Mouse (Mus musculus): Measurements from ENCODE around the gene Tssc4.

Gene Tssc4

GRCm38 (mm10) chr7:143068882-143069591 is at the start of gene Tssc4:
TSS of gene Tssc4 (plus strand) at chr7:143069249.
- DNase-seq (ENCODE audit: low spot score in 2 of 2), result peak; percentile 98 to 99

- DNase-seq (ENCODE audit: low spot score in 2 of 2), result no peak
Observed at GRCm38 (mm10) chr7:143020040-143020439, 49.0 kb upstream of the Tssc4 start.

- no peak for DNase-seq (ENCODE audit: low spot score in 2 of 2)
Observed at GRCm38 (mm10) chr7:143020764-143021163, 48.3 kb upstream of the Tssc4 start.

GRCm38 (mm10) chr7:143021356-143022164 is 47.5 kb upstream of the Tssc4 start:
- DNase-seq (ENCODE audit: low spot score in 2 of 2), result no peak

GRCm38 (mm10) chr7:143023499-143023898 is 45.5 kb upstream of the Tssc4 start:
- DNase-seq (ENCODE audit: low spot score in 2 of 2), result no peak

GRCm38 (mm10) chr7:143024293-143024692 is 44.8 kb upstream of the Tssc4 start:
- no peak for DNase-seq (ENCODE audit: low spot score in 2 of 2)

- no peak for DNase-seq (ENCODE audit: low spot score in 2 of 2)
Observed at GRCm38 (mm10) chr7:143025496-143025895, 43.6 kb upstream of the Tssc4 start.

- no peak for DNase-seq (ENCODE audit: low spot score in 2 of 2)
Observed at GRCm38 (mm10) chr7:143027196-143027595, 41.9 kb upstream of the Tssc4 start.

GRCm38 (mm10) chr7:143031816-143032215 is 37.2 kb upstream of the Tssc4 start:
- DNase-seq (ENCODE audit: low spot score in 2 of 2), result no peak

GRCm38 (mm10) chr7:143033581-143033980 is 35.5 kb upstream of the Tssc4 start:
- DNase-seq (ENCODE audit: low spot score in 2 of 2), result no peak

- no peak for DNase-seq (ENCODE audit: low spot score in 2 of 2)
Observed at GRCm38 (mm10) chr7:143034112-143034511, 34.9 kb upstream of the Tssc4 start.

GRCm38 (mm10) chr7:143034519-143035450 is 34.3 kb upstream of the Tssc4 start:
- no peak for DNase-seq (ENCODE audit: low spot score in 2 of 2)

GRCm38 (mm10) chr7:143036787-143037186 is 32.3 kb upstream of the Tssc4 start:
- no peak for DNase-seq (ENCODE audit: low spot score in 2 of 2)

- no peak for DNase-seq (ENCODE audit: low spot score in 2 of 2)
Observed at GRCm38 (mm10) chr7:143037306-143037705, 31.7 kb upstream of the Tssc4 start.

- DNase-seq (ENCODE audit: low spot score in 2 of 2), result no peak
Observed at GRCm38 (mm10) chr7:143038174-143038931, 30.7 kb upstream of the Tssc4 start.

- no peak for DNase-seq (ENCODE audit: low spot score in 2 of 2)
Observed at GRCm38 (mm10) chr7:143040561-143040960, 28.5 kb upstream of the Tssc4 start.

- no peak for DNase-seq (ENCODE audit: low spot score in 2 of 2)
Observed at GRCm38 (mm10) chr7:143041138-143041822, 27.8 kb upstream of the Tssc4 start.

- DNase-seq (ENCODE audit: low spot score in 2 of 2), result no peak
Observed at GRCm38 (mm10) chr7:143042089-143042488, 27.0 kb upstream of the Tssc4 start.

- no peak for DNase-seq (ENCODE audit: low spot score in 2 of 2)
Observed at GRCm38 (mm10) chr7:143042897-143043300, 26.1 kb upstream of the Tssc4 start.

GRCm38 (mm10) chr7:143044049-143044825 is 24.8 kb upstream of the Tssc4 start:
- DNase-seq (ENCODE audit: low spot score in 2 of 2), result no peak
